Mouse (Mus musculus): ENCODE data around the gene Gjb5.

The Gjb5 gene

GRCm38 (mm10) chr4:127358018-127358417 lies at the start of gene Gjb5:
Gjb5 (minus strand) TSS chr4:127358181.
- peak; percentile 51 to 68 for DNase-seq

GRCm38 (mm10) chr4:127402614-127403013 lies 44.6 kb upstream of the Gjb5 start:
- no peak for DNase-seq

GRCm38 (mm10) chr4:127402166-127402565 lies 44.2 kb upstream of the Gjb5 start:
- no peak for DNase-seq

GRCm38 (mm10) chr4:127400165-127401145 lies 42.5 kb upstream of the Gjb5 start:
- DNase-seq: no peak

- DNase-seq: no peak
Observed at GRCm38 (mm10) chr4:127395591-127395990, 37.6 kb upstream of the Gjb5 start.

- DNase-seq: no peak
Observed at GRCm38 (mm10) chr4:127389645-127390044, 31.7 kb upstream of the Gjb5 start.

- DNase-seq: peak in 1 of 2 experiments; percentile 20
Observed at GRCm38 (mm10) chr4:127377344-127377743, 19.4 kb upstream of the Gjb5 start.

GRCm38 (mm10) chr4:127375541-127376177 lies 17.7 kb upstream of the Gjb5 start:
- DNase-seq: no peak

- no peak for DNase-seq
Observed at GRCm38 (mm10) chr4:127374645-127375044, 16.7 kb upstream of the Gjb5 start.

GRCm38 (mm10) chr4:127373491-127373890 lies 15.5 kb upstream of the Gjb5 start:
- no peak for DNase-seq

GRCm38 (mm10) chr4:127371546-127371945 lies 13.6 kb upstream of the Gjb5 start:
- no peak for DNase-seq

GRCm38 (mm10) chr4:127370447-127370846 lies 12.5 kb upstream of the Gjb5 start:
- DNase-seq: peak in 1 of 2 experiments; percentile 38

- peak; percentile 80 to 85 for DNase-seq
Observed at GRCm38 (mm10) chr4:127368379-127368973, 10.5 kb upstream of the Gjb5 start.

- no peak for DNase-seq
Observed at GRCm38 (mm10) chr4:127365834-127366233, 7.9 kb upstream of the Gjb5 start.

- no peak for DNase-seq
Observed at GRCm38 (mm10) chr4:127365433-127365832, 7.5 kb upstream of the Gjb5 start.

GRCm38 (mm10) chr4:127364431-127364830 lies 6.5 kb upstream of the Gjb5 start:
- DNase-seq: no peak

GRCm38 (mm10) chr4:127363331-127363730 lies 5.3 kb upstream of the Gjb5 start:
- no peak for DNase-seq

GRCm38 (mm10) chr4:127362520-127362919 lies 4.5 kb upstream of the Gjb5 start:
- DNase-seq: no peak

- DNase-seq: peak; percentile 73 to 81
Observed at GRCm38 (mm10) chr4:127354506-127355485, 3.2 kb downstream of the Gjb5 start.

GRCm38 (mm10) chr4:127353951-127354438 lies 4.0 kb downstream of the Gjb5 start, which contains the start of gene Gjb4:
Gjb4 (minus strand) TSS chr4:127354081.
- peak in 1 of 2 experiments; percentile 26 for DNase-seq

GRCm38 (mm10) chr4:127352594-127352993 lies 5.4 kb downstream of the Gjb5 start:
- DNase-seq: no peak
